Mouse (Mus musculus): ENCODE measurements at regions not wholly inside any gene's neighbourhood (a gene's known extent, or its start where the extent isn't known, plus 50 kb on each side); places are given as distances from the start of the nearest gene placed in this dataset.

- no peak for TF ChIP-seq CTCF (IDR thresholded peaks at IDR 0.05; ENCODE audit: low read depth, low read length)
- no peak for TF ChIP-seq POLR2A (IDR thresholded peaks at IDR 0.05; ENCODE audit: borderline replicate concordance, low read depth, low read length)
Observed at GRCm38 (mm10) chr8:10898562-10899527, 109.4 kb downstream of the Irs2 start.

Measured in bone marrow macrophage, adult 2 months (primary cell).